Mouse (Mus musculus): Measurements from ENCODE around the gene Vwa1. TPM values are rescaled to one million over a fixed set of nuclear protein-coding genes. Genes with fewer than 3 reads are reported as not detected.

Vwa1 gene
- 9.1 and 9.9 TPM in 2 replicates for polyA plus RNA-seq (2014; fragmentation: Nextera tagmentation; extraction: Ambion mirVana)

GRCm38 (mm10) chr4:155774280-155774754 is at the start of gene Vwa1:
TSS of gene Vwa1 (minus strand) at chr4:155774698.
- Histone ChIP-seq H3K4me2 (peak within 1 kb of the TSS; percentile 51), H3K27ac (ENCODE audit: low read depth, low read length) (no peak within 1 kb of the TSS), H3K4me3 (ENCODE audit: low read depth, low read length) (peak within 1 kb of the TSS; percentile 33), H3K27me3 (ENCODE audit: control insufficient read depth, insufficient read depth, low read length) (peaks cover 21% of the 10 kb centered on the region), H3K4me1 (ENCODE audit: control insufficient read depth, insufficient read depth, low read length) (peaks cover 12% of the 10 kb centered on the region), H3K9ac (ENCODE audit: low read length) (peak within 1 kb of the TSS; percentile 42), H3K36me3 (ENCODE audit: control insufficient read depth, insufficient read depth, low read length) (no peaks in the 10 kb centered on the region), H3K9me3 (ENCODE audit: control insufficient read depth, low read length) (no peaks in the 10 kb centered on the region)
- 4% methylated on average over 35 of the region's 35 CpGs for WGBS
- DNase-seq (ENCODE audit: low spot score, missing footprints) (peak; percentile 95), ATAC-seq (ENCODE audit: low FRiP score) (peak; percentile 41)

GRCm38 (mm10) chr4:155823443-155823842 is 48.9 kb upstream of the Vwa1 start:
- no peak overlapping the region for H3K4me3 ChIP-seq (ENCODE audit: low read depth, low read length)
- H3K9ac ChIP-seq (ENCODE audit: low read length), result no peak overlapping the region
- ATAC-seq (ENCODE audit: low FRiP score) (no peak), DNase-seq (ENCODE audit: low spot score, missing footprints) (no peak)
- peaks cover 48% of the 10 kb centered on the region for H3K36me3 ChIP-seq (ENCODE audit: control insufficient read depth, insufficient read depth, low read length)
- WGBS, result 97% methylated on average over 16 of the region's 16 CpGs
- H3K27me3 ChIP-seq (ENCODE audit: control insufficient read depth, insufficient read depth, low read length), result no peaks in the 10 kb centered on the region
- H3K4me1 ChIP-seq (ENCODE audit: control insufficient read depth, insufficient read depth, low read length), result no peaks in the 10 kb centered on the region
- H3K9me3 ChIP-seq (ENCODE audit: control insufficient read depth, low read length), result no peaks in the 10 kb centered on the region
- no peak overlapping the region for H3K4me2 ChIP-seq
- H3K27ac ChIP-seq (ENCODE audit: low read depth, low read length), result no peak overlapping the region

- peaks cover 55% of the 10 kb centered on the region for H3K36me3 ChIP-seq (ENCODE audit: control insufficient read depth, insufficient read depth, low read length)
Observed at GRCm38 (mm10) chr4:155821025-155821424, 46.5 kb upstream of the Vwa1 start.

GRCm38 (mm10) chr4:155817533-155817932 is 43.0 kb upstream of the Vwa1 start:
- no peak for ATAC-seq (ENCODE audit: low FRiP score)
- Histone ChIP-seq H3K4me2 (no peak overlapping the region), H3K9ac (ENCODE audit: low read length) (no peak overlapping the region)

More at GRCm38 (mm10) chr4:155821025-155821424, 46.5 kb upstream of the Vwa1 start:
- WGBS, result 90% methylated on average over 7 of the region's 7 CpGs
- Histone ChIP-seq H3K27ac (ENCODE audit: low read depth, low read length) (no peak overlapping the region), H3K9ac (ENCODE audit: low read length) (no peak overlapping the region), H3K27me3 (ENCODE audit: control insufficient read depth, insufficient read depth, low read length) (no peaks in the 10 kb centered on the region), H3K4me1 (ENCODE audit: control insufficient read depth, insufficient read depth, low read length) (no peaks in the 10 kb centered on the region), H3K4me3 (ENCODE audit: low read depth, low read length) (no peak overlapping the region), H3K9me3 (ENCODE audit: control insufficient read depth, low read length) (no peaks in the 10 kb centered on the region), H3K4me2 (no peak overlapping the region)
- no peak for ATAC-seq (ENCODE audit: low FRiP score)
- no peak for DNase-seq (ENCODE audit: low spot score, missing footprints)

GRCm38 (mm10) chr4:155812665-155813181 is 38.2 kb upstream of the Vwa1 start:
- H3K27ac ChIP-seq (ENCODE audit: low read depth, low read length), result peak overlapping the region; percentile 62
- peak; percentile 92 for DNase-seq (ENCODE audit: low spot score, missing footprints)
- no peaks in the 10 kb centered on the region for H3K9me3 ChIP-seq (ENCODE audit: control insufficient read depth, low read length)
- H3K9ac ChIP-seq (ENCODE audit: low read length), result peak overlapping the region; percentile 99
- peaks cover 15% of the 10 kb centered on the region for H3K4me1 ChIP-seq (ENCODE audit: control insufficient read depth, insufficient read depth, low read length)
- peak overlapping the region; percentile 60 for H3K4me2 ChIP-seq
- H3K27me3 ChIP-seq (ENCODE audit: control insufficient read depth, insufficient read depth, low read length), result no peaks in the 10 kb centered on the region
- H3K36me3 ChIP-seq (ENCODE audit: control insufficient read depth, insufficient read depth, low read length), result peaks cover 25% of the 10 kb centered on the region
- WGBS, result under 1% methylated on average over 46 of the region's 49 CpGs
- H3K4me3 ChIP-seq (ENCODE audit: low read depth, low read length), result peak overlapping the region; percentile 100
- no peak; the same call in none of the 2 replicates for ATAC-seq (ENCODE audit: low FRiP score)

More at GRCm38 (mm10) chr4:155817533-155817932, 43.0 kb upstream of the Vwa1 start:
- Histone ChIP-seq H3K4me1 (ENCODE audit: control insufficient read depth, insufficient read depth, low read length) (peaks cover 11% of the 10 kb centered on the region), H3K27me3 (ENCODE audit: control insufficient read depth, insufficient read depth, low read length) (no peaks in the 10 kb centered on the region), H3K36me3 (ENCODE audit: control insufficient read depth, insufficient read depth, low read length) (peaks cover 46% of the 10 kb centered on the region), H3K4me3 (ENCODE audit: low read depth, low read length) (no peak overlapping the region), H3K27ac (ENCODE audit: low read depth, low read length) (no peak overlapping the region), H3K9me3 (ENCODE audit: control insufficient read depth, low read length) (no peaks in the 10 kb centered on the region)
- DNase-seq (ENCODE audit: low spot score, missing footprints), result no peak
- WGBS, result 81% methylated on average over 4 of the region's 4 CpGs

- H3K36me3 ChIP-seq (ENCODE audit: control insufficient read depth, insufficient read depth, low read length), result peaks cover 22% of the 10 kb centered on the region
- no peaks in the 10 kb centered on the region for H3K9me3 ChIP-seq (ENCODE audit: control insufficient read depth, low read length)
- ATAC-seq (ENCODE audit: low FRiP score), result peak; percentile 99
- peaks cover 15% of the 10 kb centered on the region for H3K4me1 ChIP-seq (ENCODE audit: control insufficient read depth, insufficient read depth, low read length)
- peak within 1 kb of the TSS; percentile 60 for H3K4me2 ChIP-seq
- no peaks in the 10 kb centered on the region for H3K27me3 ChIP-seq (ENCODE audit: control insufficient read depth, insufficient read depth, low read length)
- under 1% methylated on average over 60 of the region's 60 CpGs for WGBS
- peak within 1 kb of the TSS; percentile 99 for H3K9ac ChIP-seq (ENCODE audit: low read length)
- peak within 1 kb of the TSS; percentile 100 for H3K4me3 ChIP-seq (ENCODE audit: low read depth, low read length)
- H3K27ac ChIP-seq (ENCODE audit: low read depth, low read length), result peak within 1 kb of the TSS; percentile 62
- peak; percentile 99 for DNase-seq (ENCODE audit: low spot score, missing footprints)
Observed at GRCm38 (mm10) chr4:155811929-155812664, 37.6 kb upstream of the Vwa1 start, which contains the start of gene Ccnl2. TSS of gene Ccnl2 (plus strand) at chr4:155812489.

- Histone ChIP-seq H3K27me3 (ENCODE audit: control insufficient read depth, insufficient read depth, low read length) (no peaks in the 10 kb centered on the region), H3K9me3 (ENCODE audit: control insufficient read depth, low read length) (no peaks in the 10 kb centered on the region), H3K27ac (ENCODE audit: low read depth, low read length) (no peak overlapping the region), H3K36me3 (ENCODE audit: control insufficient read depth, insufficient read depth, low read length) (peaks cover 14% of the 10 kb centered on the region), H3K4me2 (no peak overlapping the region), H3K4me3 (ENCODE audit: low read depth, low read length) (no peak overlapping the region), H3K4me1 (ENCODE audit: control insufficient read depth, insufficient read depth, low read length) (peaks cover 11% of the 10 kb centered on the region), H3K9ac (ENCODE audit: low read length) (no peak overlapping the region)
- DNase-seq (ENCODE audit: low spot score, missing footprints) (no peak), ATAC-seq (ENCODE audit: low FRiP score) (no peak)
- WGBS, result 83% methylated on average over 3 of the region's 3 CpGs
Observed at GRCm38 (mm10) chr4:155807841-155808240, 33.3 kb upstream of the Vwa1 start.

- Histone ChIP-seq H3K27ac (ENCODE audit: low read depth, low read length) (no peak overlapping the region; the same call in 1 of the 2 replicates), H3K4me2 (peak overlapping the region; percentile 52), H3K9me3 (ENCODE audit: control insufficient read depth, low read length) (no peaks in the 10 kb centered on the region), H3K36me3 (ENCODE audit: control insufficient read depth, insufficient read depth, low read length) (peaks cover 4% of the 10 kb centered on the region; the same call in 1 of the 2 replicates), H3K4me3 (ENCODE audit: low read depth, low read length) (peak overlapping the region; percentile 90), H3K27me3 (ENCODE audit: control insufficient read depth, insufficient read depth, low read length) (no peaks in the 10 kb centered on the region), H3K4me1 (ENCODE audit: control insufficient read depth, insufficient read depth, low read length) (peaks cover 7% of the 10 kb centered on the region), H3K9ac (ENCODE audit: low read length) (peak overlapping the region; percentile 91)
- ATAC-seq (ENCODE audit: low FRiP score) (peak; percentile 98), DNase-seq (ENCODE audit: low spot score, missing footprints) (peak; percentile 99)
- WGBS, result under 1% methylated on average over 56 of the region's 58 CpGs
Observed at GRCm38 (mm10) chr4:155803340-155804041, 29.0 kb upstream of the Vwa1 start.

Measured in midbrain, embryonic 11.5 days (tissue).